Mouse (Mus musculus) right cerebral cortex, adult 2 months (tissue): ENCODE measurements around the gene Cfd.
"Not testable (repeated sequence)": the region's sequence is repeated elsewhere in the genome, so short reads cannot be mapped to it uniquely, and the experiment has no call there.

Source experiments
- DNase-seq, 2 experiments: peaks; one replicate each; pipeline ENCODE4 v3.0.0; 2021 to 2022; ENCODE audit warnings: low spot score in 2 of 2

Cfd gene

DNA sequence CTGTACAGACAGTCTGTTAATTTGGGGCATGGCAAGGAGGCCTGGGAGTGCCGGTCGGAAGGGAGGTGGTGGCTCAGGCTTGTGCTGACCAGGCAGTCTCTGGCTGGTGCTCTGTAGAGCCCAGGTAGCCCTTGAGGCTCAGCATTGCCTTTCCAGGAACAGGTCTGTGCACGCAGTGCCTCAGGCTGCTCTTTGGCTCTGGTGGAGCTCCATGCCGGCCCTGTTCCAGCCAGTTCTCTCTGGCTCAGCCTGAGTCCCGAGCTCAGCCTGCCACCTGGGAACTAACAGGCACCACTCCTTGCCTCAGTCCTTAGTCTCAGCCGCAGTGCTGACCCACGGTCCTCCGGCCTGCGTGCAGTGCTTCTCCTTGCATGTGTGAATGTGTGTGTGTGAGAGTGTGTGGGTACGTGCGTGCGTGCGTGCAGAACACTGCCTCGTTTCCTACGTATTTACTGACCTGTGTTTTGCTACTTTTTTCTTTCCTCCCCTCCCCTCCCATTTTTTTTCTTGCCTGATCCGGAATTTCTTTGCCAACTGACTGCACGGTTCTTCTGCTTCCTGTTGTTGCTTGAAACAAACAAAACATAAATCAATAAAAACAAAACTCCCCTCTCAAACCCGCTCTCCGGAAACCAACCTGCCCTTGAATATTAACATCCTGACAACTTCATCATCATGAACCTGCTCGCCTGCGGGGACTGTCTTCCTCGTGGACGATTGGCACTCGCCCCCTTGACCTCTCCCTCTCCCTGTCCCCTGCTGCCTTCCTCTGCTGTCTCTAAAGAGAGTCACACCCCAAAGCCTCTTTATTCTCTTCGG, 29.2 kb upstream of the Cfd start:
- no peak for DNase-seq

DNA sequence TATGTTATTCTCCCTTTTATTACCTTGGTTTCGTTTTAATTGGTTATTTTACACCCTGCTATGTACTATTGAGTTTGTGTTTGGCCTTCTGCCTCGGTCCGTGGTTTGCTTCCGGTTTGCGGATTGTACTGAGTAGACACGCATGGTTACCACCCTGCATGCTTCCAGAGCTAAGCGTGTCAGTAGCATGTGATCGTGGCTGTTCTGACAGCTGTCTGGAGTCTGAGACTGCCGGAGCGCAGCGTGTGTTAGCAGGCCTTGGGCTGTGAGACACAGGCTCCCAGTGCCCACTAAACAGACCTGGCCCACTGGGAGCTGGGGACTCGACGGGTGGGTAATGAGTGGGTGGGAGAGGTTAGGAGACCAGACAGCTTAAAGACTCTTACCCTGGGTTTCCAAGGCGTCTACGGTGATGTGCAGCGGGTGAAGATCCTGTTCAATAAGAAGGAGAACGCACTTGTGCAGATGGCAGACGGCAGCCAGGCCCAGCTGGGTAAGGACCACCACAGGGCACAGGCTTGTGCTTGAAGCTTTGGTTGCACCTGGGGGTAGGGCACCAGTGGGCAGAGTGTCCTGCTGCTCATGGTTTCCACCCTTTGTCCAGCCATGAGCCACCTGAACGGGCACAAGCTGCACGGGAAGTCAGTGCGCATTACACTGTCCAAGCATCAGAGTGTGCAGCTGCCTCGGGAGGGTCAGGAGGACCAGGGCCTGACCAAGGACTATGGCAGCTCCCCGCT, 28.4 kb upstream of the Cfd start:
- DNase-seq = no peak

DNA sequence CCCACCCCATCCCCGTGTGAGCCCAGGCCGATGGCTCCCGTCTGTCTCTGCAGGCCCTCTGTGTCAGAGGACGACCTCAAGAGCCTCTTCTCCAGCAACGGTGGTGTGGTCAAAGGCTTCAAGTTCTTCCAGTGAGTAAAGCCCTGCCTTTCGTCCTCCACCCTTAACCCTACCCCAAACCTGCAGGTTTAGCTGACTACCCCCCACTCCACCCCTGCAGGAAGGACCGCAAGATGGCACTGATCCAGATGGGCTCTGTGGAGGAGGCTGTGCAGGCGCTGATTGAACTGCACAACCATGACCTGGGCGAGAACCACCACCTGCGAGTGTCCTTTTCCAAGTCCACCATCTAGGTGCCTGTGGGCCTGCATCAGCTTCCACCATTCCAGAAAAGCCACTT, 27.7 kb upstream of the Cfd start:
- DNase-seq = no peak

DNA sequence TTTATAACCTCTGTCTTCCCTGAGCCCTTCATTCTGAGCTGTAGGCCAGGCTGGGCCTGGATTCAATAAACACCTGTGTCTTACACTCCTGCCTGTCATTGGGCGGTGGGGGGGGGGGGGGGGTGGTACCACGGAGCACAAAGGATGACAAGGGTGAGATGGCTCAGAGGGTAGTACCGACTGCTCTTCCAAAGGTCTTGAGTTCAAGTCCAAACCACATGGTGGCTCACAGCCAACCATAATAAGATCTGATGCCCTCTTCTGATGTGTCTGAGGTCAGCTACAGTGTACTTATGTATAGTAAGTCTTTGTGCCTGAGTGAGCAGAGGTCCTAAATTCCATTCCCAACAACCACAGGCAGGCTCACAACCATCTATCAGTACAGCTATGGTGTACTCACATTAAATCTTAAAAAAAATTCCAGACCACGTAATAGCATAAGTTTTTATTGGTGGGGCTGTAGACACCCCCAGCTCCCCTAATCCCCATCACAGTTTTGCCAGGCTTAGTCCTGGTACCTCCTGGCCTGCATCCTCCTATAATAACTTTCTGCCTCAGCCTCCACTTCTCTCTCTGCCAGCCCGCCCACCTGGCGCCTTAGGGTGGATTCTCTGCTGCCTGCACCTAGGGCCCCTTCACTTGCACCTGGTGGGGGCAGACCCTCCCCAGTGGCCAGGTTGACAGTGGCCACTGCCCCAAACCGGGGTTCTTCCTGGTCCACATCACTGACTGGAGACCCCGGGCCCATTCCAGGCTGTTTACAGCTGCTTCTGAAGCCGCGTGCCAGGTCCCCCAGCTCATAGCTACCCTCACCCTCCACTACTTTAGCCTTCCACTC, 26.1 kb upstream of the Cfd start:
- peak in 1 of 2 experiments; percentile 32 for DNase-seq

DNA sequence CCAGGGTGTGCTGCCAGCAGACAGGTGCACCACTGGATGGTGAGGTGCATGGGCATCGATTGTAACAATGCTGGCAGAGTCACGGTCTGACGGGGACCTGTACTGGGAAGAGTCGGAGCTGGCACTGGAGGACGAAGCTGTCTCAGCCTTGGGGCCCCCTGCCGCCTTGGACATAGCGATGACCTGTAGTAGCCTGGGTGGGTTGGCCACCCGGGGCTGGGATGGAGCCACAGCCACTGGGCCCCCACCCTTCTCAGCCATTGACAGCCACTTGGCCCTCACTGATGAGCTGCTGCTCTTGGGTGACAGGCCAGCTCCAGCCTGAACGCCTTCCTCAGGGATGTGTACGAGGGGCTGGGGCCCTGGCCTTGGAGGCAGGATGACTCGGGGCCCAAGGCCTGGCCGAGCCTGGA, 25.5 kb upstream of the Cfd start:
- no peak for DNase-seq

DNA sequence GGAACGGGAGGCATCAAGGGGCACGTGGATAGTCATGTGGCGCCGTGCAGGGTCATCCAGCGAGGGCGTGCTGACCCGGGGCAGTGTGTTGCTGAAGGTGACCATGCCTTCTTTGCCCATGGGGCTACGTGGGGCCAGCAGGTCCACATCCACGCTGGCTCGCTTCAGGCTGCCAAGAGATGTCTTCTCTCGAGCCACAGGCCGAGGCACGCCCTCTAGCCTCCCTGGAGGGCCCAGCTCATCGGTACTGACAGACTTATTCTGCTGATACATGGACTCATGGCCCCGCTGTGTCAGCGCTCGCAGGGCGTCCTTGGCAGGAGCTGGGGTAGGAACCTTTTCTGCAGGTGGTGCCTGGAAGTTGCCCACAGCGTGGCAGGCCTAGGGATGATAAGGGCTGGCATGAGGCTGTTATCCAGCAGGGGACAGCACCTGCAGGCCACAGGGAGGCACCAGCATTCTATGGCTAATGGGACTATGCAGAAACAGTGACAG, 24.8 kb upstream of the Cfd start:
- no peak for DNase-seq

DNA sequence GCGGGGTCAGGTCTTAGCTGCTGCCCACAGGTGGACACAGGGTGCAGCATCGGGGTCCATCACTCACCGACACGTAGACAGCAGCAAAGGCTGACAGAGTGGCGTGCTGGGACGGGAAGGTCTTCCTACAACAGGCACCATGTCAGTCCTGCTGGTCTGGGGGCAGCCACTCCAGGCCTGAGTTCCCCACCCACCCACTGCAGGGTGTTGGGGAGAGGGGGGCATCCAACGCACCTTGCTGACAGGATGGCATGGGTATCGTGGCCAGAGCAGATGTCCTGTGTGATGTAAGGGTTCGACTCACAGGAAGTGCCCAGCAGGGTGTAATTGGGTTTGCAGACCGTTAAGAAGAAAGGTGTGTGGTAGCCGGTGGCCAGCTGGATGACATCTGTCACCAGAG, 24.1 kb upstream of the Cfd start:
- DNase-seq = no peak

DNA sequence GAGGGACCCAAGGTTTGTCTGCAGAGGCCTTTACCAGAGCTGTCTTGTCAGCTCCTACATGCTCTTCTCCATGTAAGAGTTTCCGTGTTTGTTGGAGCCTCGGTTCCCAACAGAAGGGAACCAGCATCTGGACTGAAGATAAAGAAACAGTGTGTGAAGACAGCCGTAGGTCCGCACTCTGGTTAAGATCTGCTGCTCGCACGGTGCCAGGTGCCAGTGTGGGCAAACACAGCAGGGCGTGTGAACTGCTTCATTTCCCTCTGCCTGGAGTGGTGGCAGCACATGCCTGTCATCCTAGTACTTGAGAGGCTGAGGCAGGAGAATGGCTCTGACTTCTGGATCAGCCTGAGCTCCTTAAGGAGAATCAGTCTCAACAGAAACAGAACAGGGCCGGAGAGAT, 18.8 kb upstream of the Cfd start:
- peak in 1 of 2 experiments; percentile 12 for DNase-seq

DNA sequence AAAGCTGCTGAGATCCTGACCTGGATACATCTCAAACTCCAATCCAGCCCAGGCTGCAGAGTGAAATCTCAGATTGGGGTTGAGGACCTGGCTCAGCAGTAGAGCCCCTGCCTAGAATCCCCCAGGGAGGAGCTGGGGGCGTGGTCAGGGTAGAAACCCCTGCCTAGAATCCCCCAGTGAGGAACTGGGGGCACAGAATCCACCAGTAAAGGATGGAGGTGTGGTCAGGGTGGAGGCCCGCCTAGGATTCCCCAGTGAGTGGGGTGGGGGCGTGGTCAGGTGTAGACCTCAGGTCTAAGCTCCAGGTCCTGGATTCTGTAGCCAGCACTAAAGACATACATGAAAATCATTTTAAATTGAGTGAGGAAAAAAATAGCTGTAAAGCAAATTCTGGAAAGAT, 17.8 kb upstream of the Cfd start:
- DNase-seq = no peak

DNA sequence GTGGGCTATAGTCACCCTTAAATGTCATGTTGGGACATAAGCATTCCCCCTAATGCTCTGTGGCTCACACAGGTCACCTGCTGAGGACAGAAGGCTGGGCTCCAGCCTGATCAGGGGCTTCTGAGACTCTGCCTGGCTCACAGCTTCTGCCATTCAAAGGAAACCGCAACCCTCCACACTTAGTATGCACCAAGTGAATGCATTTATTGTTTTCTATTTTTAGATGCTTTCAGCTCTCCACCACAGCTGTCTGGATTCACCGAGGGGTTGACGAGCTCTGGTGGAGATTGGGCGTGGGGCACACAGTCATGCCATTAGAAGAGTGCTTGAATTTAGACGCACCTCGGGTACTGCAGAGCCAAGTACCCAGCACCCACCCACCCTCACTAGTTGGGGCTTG, 17.3 kb upstream of the Cfd start:
- DNase-seq = no peak

DNA sequence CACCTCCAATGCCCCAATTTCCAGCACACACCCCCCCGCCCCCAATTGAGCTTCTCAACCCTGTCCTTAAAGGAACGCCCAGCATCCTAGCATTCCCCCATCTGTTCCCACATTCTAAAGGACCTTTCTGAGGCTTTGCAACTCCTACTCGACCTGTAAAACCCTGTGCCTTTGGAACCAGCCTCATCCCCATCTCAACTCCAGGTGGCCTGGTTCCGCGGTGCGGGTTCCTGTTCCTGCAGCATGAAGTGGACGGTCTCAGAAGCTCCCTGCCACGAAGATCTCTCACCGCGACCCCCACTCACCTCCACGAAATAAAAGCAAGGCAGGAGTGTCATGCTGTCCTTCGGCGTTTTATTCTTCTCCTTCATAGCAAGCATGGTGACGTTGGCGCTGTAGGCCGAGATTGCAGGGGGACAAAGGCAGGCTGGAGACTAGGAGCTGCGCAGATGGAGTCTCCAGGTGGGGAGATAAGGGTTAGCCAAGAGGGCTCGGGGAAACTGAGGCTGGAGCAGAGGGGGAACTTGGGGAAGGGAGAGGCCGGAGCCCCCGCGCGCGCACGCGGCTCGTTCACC, 16.9 kb upstream of the Cfd start:
- DNase-seq = no peak

DNA sequence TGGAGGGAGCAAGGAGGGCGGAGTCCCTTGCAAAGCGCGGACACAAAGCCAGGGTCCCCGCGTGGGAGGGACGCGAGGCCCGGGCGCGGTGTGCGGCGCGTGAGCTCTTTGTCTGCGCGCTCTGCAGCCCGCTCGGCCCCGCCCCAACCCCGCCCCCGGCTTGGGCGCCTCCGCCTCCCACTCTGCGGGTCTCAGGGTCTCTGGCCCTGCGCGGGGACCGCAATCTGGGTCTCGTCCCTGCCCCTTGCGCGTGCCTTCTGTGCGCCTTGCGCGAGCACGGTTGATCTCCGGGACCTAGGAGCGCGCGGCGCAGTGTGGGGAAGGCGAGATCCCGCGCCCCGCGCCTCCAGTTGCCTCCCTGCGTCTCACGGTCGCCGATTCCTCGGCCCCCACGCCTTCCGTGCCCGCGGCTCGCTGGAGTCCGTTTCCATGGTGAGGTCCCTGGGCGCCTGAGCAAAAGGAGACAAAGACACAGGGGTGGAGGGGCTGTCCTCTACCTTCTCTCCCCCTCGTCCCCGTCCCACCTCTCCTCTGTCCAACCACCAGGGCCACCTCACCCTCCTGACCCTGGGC, 16.3 kb upstream of the Cfd start, which contains the start of the genes Prtn3 and Plppr3:
Prtn3 (plus strand) TSS at position 187 of the 573 bp plus-strand sequence.
Plppr3 (minus strand) TSS at position 345 of the 573 bp plus-strand sequence.
- DNase-seq = no peak

DNA sequence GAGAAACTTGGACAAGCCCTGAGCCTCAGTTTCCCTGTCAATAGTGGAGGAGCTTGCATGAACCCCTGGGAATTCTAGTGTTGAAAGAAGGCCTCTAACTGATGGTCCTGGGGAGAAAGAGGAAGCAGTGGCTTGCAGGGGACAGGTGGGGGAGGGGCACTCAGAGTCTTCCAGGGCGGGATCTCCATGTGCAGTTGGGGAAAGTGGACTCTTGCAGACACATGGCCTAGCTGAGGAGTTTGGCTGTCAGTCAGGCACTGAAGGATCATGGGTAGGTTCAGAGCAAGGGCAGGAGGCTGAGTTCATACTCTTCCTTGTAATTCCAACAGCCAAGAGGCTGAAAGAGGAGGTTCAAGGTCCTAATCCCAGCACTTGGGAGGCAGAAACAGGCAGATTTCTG, 13.5 kb upstream of the Cfd start:
- no peak for DNase-seq

DNA sequence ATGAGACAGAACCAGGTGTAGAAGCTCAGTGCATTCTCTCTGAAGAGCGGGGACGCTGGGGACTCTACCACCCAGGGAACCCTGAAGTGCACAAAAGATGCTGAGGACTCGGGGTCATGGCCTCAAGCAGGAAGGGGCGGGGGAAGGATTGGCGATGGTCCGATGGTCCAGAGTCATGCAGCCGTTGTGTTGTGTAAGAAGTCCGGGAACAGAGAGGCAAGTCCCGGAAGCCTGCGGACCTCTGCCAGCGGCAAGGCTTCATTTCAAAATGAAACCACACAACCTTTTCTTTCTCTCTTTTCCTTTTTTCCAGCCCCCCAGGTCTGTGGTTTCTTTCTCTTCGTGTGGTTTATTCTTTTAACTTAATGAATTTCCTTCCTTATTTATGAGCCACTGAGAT, 12.9 kb upstream of the Cfd start:
- no peak for DNase-seq

DNA sequence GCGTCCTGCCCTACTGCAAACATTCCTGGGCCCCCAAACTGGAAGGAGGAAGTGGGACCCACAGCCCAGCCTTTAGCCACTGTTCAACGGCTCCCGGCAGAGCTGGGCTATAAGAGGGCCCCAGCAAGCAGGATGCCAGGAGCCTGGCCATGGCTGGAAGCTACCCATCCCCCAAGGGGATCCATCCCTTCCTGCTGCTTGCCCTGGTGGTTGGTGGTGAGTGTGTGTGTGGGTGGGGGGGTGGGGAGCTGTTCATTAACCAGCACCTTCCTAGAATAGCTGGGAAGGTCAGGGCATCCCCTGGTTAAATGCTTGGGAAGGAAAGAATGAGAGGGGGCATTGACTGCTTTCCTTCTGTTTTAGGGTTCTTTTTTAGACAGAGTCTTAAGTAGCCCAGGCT, 11.1 kb upstream of the Cfd start:
- no peak for DNase-seq

DNA sequence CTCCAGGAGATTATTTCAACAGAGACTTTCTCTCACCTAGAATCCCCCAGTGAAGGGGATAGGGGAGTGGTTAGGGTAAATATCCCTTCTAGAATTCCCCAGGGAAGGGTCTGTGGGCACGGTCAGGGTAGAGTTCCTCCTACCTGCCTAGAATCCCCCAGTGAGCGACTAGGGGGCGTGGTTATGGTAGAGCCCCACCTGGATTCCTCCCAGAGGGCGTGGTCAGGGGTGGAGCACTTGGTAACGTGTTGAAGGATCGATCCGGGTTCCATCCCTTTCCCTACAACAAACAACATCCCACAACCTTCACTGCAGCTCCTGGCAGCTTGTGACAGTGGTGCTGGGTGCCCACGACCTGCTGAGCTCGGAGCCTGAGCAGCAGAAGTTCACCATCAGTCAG, 9.9 kb upstream of the Cfd start:
- no peak for DNase-seq

DNA sequence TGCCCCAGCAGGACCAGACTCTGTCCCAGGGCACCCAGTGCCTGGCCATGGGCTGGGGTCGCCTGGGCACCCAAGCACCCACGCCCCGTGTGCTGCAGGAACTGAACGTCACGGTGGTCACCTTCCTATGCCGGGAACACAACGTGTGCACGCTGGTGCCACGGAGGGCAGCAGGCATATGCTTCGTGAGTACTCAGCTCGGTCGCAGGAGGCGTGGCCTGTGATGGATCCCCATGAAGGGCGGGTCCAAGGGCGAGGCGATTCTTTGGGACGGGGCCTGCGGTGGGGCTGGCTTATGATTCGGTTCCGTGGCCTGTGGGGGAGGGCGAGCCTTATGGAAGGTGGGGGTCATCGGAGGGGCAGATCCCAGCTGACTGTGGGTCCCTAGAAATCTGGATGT, 8.7 kb upstream of the Cfd start:
- DNase-seq = no peak

DNA sequence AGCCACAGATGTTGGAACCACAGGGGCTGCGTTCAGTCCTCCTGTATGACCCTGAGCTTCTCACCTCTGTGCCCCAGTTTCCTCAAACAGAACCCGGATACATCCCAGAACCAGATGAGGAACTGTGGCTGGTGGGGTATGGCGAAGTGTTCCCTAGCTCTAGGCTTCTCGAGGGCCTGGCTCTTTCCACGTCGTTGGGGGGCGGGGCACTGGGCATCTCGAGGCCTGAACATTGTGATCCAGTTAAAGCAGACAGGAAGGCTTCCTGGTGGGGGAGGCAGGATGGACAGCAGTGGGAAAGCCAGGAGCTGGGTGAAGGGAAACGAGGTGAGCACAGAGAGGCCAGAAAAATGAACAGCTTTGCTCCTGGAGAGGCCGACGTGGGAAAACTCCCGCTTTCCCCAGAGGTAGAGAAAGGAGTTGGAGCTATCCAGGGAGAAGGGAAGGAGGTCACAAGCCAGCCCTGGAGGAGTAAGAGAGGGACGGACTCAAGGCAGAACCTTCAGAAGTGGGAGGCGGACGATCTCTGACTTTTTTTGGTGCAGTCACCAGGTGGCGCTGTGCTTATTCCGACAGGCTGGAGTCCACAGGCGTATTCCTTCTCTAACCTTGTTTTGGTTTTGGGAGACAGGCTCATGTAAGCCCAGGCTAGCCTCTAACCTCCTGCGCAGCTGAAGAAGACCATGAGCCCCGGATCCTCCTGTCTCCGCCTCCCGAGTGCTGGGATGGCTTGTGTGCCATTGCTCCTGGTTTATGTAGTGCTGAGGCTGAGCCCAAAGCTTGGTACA, 7.2 kb upstream of the Cfd start:
- peak; percentile 83 to 89 for DNase-seq

DNA sequence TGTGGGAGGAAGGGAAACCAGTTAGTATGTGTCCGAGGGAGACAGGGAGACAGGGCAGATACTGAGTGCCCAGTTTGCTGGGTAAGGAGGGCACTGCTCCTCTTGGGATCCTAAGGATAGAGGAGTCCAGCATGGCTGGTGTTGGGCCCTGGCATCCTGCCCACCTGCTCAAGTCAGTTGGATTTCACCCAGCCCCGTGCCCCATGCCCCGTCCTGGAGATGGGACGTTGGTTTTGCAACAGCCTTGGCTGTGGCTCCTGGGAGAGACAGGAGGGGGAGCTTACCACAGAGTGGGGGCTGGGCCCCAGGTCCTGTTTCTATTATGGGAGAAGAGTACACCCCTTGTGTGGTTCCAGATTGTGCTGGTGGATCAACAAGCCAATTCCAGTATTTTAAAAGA, 6.2 kb upstream of the Cfd start:
- DNase-seq = no peak

DNA sequence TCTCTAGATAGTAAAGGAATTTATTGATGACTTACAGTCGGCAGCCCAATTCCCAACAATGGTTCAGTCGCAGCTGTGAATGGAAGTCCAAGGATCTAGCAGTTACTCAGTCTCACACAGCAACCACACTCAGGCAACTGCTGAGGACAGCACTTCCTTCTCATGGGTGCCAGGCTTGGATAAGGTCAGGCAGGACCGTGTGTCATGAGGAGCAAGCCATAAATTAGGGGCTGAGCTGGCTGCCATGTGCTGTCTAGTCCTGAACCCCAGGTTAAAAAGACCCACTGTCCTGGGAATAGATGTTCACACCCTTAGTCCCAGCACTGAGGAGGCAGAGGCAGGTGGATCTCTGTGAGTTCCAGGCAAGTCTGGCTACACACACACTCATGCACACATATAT, 5.7 kb upstream of the Cfd start:
- not testable (repeated sequence) for DNase-seq

DNA sequence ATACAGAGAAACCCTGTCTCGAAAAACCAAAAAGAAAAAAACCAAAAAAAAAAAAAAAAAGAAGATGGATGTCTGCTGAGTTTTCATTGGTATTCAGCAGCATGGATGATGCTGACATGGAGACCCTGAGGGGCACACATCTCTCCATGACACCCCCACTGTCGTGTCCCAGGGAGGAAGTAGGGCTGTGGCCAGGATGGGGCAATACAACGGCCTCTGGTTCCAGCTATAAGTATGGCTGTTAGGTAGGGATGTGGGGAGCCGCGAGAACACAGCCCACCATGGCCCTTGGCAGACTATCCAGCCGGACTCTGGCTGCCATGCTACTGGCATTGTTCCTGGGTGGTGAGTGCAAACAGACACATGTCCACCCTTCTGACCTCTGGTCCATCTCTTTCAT, 4.6 kb upstream of the Cfd start, which contains the start of gene Elane:
Elane (plus strand) TSS at position 194 of the 400 bp plus-strand sequence.
- DNase-seq = no peak
